Mouse (Mus musculus): ENCODE data around the gene Dbndd2.

DNA sequence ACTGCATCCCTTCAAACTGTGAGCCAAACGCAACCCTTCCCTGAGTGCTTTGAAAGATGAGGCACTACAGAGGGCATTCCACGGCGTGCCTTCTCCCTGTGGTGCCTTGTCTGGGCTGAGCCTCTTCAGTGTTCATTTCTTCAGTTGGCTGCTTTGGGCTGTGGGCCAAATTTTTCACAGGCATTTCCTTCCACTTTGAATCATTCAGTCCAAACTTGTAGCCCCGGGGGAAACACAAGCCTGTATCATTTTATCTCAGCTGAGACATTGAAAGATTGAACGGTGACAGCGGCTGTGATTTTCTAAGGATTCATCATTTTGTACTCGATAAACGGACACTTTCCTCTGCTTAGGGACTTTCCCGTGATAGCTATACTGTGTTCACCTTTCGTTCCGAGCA lies 30.7 kb downstream of the Dbndd2 start:
- TF ChIP-seq CTCF (IDR thresholded peaks at IDR 0.05; ENCODE audit: low read depth, low read length) (no peak), POLR2A (IDR thresholded peaks at IDR 0.05; ENCODE audit: extremely low read depth, insufficient read depth, low read length) (no peak)

All from liver, adult 2 months (tissue).